Mouse (Mus musculus): Measurements from ENCODE around the gene Mroh2a.

The Mroh2a gene

GRCm38 (mm10) chr1:88237311-88237710 lies 10.5 kb downstream of the Mroh2a start:
- DNase-seq, result no peak

GRCm38 (mm10) chr1:88238771-88239170 lies 12.0 kb downstream of the Mroh2a start:
- no peak for DNase-seq

DNA sequence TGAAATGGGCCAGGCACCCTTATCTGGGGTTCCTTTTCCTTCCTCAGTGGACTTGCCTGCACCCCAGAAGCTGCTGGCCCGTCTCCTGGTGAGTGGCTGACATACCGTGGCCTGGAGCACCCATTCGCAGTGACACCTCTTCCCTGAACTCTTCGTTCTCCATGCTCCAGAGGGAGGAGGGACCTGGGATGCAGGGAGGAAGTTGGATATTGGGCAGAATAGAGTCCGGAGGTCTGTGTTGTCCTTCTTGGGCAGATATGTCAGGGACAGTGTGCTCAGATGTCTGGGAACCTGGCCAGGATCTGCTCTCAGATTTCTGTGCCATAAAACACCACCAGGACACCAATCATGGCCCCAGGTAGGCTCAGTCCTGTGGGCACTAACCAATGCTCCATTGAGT lies 13.3 kb downstream of the Mroh2a start:
- no peak for DNase-seq

DNA sequence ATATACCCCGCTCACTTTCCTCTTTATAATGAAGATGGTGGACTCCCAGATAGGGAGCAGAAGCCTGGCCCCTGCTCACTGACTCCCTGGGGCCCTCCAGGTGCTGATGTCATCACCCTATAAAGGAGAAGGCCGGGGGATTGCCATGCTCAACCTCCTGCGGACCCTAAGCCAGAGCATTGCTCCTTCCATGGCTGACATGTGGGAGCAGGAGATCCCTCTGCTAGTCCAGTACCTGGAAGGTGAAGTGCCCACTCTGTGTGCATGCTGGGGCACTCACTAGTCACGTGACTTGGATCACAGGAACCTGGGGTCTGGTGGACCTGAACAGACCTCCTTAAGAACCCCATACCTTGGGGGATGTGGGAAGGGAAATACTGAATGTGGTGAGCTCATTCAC lies 13.8 kb downstream of the Mroh2a start:
- DNase-seq, result no peak

DNA sequence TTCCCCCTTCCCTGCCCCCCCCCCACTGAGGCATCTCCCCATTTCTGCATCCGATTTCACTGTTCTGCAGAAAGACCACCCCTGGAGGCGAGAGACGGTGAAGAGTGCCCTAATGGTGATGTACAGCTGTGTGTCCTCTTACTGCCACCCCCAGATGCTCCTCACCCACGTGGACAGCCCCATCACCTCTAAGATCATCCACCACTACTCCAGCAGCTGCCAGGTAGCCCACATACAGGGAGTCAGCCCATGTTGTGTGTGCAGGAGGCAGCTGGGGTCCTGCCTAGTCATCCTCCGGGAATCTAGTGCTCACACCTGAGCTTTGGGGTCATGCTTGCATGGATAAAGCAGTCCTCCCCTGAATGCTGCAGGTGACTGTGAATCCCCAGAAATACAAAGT lies 17.1 kb downstream of the Mroh2a start:
- no peak for DNase-seq

DNA sequence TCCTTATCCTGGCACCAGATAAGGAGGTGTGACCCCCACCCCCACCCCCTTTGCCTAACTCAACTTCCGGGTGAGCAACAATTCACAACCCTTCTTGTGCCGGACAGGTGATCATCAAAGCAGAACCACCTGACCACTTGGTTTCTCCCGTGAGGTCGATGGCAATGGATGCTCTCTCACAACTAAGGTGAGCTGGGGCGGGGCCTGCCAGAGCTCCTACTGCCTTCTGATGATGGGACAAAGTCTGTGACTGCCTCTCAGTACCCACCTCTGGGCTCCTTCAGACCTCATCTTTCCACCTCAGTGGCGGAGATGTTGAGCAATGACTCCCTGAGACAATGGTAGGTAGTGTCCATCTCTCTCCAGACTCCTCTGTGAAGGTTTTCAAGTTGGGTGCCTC lies 19.1 kb downstream of the Mroh2a start:
- DNase-seq, result no peak

DNA sequence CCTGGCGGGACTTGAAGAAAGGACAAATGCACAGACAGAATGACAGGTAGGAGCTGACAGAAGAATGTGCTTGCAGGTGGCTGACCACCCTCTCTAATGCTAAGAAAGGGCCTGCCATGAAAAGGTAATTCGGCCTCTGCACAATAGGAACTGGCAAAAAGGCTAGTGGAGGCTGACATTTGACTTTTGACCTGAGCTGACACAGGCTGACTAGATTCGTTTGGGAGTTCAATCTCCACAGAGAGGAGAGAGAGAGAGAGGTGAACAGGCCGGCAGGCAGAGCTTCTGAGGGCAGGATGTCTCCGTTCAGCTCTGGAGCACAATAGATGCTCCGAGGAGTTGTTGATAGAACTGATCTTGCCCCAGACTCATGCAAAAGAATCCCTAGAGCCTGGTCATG lies 19.6 kb downstream of the Mroh2a start:
- no peak for DNase-seq

- no peak for DNase-seq
These were observed 20.9 kb downstream of the Mroh2a start for GRCm38 (mm10) chr1:88247660-88248059.

DNA sequence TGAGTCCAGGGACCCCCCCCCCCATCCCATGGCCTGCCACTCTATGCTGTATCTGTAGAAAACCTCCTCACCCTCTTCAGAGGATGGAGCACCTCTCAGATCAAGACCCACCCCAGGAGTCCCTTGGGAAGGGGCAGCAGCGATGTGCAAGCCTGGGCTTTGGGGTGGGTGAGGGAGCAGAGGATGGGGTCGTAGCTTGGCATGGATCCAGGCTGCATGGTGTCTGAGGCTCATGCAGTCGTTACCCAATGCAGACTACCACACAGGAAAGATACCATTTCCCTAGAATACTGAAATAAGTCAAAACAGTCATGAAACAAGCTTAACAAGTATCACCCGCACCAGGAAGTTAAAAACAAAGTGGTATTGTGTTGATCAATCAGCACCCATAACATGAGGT lies 21.9 kb downstream of the Mroh2a start:
- no peak for DNase-seq

DNA sequence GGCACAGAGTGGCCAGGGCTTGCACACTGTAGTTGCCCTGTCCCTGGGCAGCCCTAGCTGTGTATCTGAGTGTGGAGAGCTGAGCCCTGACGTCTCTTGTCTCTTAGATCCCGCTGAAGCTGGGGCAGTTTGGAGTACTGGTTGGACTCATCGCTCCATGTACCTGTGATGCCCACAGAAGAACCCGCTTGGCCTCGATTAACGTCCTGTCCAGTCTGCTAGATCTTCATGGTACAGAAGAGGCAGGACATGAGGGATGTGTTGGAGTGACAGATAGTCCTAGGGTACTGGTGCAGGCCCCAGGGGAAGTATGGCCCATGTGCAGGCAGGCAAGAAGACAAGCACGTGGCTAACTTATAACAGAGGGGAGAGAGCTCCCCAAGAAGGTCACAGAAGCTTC lies 22.8 kb downstream of the Mroh2a start:
- no peak for DNase-seq

DNA sequence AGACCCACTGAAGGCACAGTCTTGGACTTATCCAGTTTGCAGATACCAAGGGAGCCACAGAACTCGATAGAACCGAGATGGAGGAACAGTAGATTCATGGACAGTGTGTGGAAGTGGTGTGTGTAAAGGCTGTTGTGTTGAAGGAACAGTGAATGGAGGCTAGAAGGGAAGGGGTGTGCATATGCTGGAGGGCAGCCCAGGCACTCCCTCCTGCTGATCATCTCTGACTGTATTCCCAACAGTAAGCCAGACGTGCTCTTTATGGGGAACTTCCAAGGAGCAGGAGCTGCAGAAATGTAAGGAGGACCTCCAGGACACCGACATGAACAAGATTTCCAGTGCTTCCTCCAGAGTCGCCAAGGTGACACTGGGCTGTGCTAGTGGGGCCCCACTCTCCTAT lies 23.2 kb downstream of the Mroh2a start:
- DNase-seq, result no peak

DNA sequence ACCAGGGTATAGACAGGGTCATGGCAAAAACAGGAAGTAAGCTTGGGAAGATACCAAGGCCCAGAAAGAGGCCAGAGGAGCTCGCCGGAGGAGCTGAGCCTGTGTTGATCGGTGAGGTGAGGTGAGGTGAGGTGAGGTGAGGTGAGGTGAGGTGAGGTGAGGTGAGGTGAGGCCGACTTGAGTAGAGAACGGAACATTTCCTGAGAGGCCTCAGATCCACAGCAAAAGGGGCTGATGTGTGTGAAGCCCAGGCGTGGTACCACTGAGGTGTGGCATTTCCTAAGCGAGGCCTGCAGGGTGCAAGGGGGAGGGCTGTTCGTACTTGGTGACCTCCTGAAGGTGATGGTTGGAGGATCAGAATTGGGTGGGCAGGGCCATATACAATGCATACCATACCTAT lies 26.3 kb downstream of the Mroh2a start:
- no peak for DNase-seq

DNA sequence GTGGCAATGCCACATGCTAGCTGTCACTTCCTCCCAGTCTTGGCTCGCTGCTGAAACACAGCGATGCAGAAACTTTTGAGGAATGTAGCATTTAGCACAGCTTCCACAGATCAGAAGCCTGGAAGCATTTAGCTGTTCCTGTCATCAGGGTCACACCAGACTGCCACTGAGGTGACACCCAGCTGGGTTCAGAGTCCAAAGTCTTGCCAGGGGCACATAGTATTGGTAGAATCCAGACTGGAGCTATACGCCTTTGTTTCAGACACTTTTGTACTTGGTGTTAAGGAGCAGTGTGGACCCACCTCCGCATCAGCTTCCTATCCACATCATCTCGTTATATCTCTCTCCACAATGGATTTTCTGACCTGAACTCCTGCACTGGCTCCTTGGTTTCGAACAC lies 26.8 kb downstream of the Mroh2a start:
- no peak for DNase-seq

GRCm38 (mm10) chr1:88254793-88255465 lies 28.1 kb downstream of the Mroh2a start:
- DNase-seq, result no peak

DNA sequence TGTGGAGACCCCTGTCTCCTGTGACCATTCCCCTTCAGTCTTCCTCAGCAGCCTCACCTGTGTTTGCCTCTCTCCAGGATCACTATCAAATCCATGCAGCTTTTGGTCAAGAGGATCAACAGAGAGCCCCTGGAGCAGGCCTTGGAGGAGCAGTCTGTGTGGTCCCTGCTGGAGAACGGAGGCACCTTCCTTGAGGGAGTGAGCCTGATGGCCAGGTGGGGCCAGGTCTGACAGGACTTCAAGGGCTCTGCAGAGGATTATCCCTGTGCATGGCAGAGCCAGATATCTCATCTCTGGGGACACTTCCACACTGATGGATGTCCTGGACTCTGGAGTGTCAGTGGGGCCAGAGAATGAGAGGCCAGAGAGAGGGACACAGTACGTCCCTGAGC lies 28.7 kb downstream of the Mroh2a start:
- DNase-seq, result no peak

GRCm38 (mm10) chr1:88255989-88256754 lies 29.4 kb downstream of the Mroh2a start:
- no peak for DNase-seq

DNA sequence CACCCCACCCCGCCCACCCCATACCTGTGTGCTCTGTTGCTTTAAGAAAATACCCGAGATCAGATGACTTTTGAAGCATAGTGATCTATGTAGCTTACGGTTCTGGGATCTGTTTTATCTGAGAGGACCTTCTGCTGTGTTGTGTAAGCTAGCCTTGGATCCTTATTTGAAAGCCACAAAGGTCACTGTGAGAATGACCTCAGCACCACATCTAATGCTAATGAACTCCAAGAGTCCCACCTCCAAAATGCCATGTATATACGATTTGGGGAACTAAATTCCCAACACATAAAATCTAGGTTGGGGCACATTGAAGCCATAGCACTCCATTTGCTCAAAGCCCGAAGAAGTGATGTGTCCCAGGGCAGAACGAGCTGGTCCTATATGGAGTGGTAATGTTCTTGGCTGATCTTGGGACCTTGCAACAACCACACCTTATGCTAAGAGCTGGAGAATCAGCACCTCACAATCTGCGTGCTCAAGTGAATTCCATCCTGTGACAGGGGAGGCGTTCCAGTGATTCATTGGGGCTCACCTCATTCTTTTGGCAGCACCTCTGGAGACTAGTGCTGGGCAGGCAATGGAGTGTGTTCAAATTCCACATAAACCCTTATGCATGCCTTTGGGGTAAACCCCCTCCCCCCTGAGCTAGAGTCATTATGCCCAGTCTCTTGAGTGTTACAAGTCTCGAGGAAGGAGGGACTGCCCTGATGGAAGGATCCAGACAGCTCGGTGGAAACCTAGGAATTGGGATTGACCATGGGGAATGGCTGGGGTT lies 30.3 kb downstream of the Mroh2a start:
- no peak for DNase-seq

GRCm38 (mm10) chr1:88257681-88258080 lies 30.9 kb downstream of the Mroh2a start:
- no peak for DNase-seq

DNA sequence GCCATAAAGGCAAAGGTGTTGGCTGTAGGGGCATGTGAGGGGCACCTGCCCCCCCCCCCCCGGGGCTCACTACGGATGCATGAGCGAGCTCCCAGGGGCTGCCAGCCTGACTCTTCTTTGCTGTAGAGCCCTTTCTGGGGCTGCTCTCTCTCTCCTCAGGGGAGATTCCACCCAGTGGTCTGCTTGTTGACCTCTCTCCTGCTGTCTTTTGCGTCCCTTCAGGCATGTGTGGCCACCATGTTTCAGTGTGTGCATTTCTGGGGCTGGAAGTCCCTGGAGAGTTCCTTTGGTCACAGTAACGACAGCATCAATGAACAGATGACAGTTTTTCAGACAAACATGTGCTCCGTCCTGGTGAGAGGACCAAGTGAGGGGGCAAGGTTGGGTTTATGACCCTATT lies 31.6 kb downstream of the Mroh2a start:
- DNase-seq, result no peak

- no peak for DNase-seq
These were observed 32.3 kb downstream of the Mroh2a start for GRCm38 (mm10) chr1:88258881-88259642.

GRCm38 (mm10) chr1:88259643-88260024 lies 32.8 kb downstream of the Mroh2a start:
- no peak for DNase-seq

DNA sequence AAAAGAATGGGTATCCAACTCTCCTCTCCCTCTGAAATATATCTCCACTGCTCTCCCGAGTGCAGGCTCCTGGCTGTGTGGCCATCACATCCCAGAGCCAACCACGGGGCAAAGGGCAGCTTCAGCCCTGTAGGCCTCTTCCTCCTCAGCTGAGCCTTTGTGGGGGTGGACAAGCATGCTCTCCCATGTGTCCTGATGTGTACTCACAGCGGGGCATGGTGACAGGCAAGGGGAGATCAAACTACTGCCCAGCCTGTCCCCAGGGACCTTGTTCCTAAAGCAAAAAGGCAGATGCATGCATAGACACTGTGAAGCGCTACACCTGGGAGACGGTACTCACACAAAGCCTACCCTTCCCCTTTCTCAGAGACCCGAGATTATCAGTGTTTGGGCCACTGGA lies 33.3 kb downstream of the Mroh2a start:
- no peak for DNase-seq
